Mouse (Mus musculus) forebrain, embryonic 13.5 days (tissue): ENCODE data around the gene Gm13698. TPM values are rescaled to one million over a fixed set of nuclear protein-coding genes. Genes with fewer than 3 reads are reported as not detected.
"Not testable (repeated sequence)": the region's sequence is repeated elsewhere in the genome, so short reads cannot be mapped to it uniquely, and the experiment has no call there.

Source experiments
- ATAC-seq: fragments of 200-750 bp; cut with Nextera tagmentation; 2 replicates; pipeline ENCODE4 v1.8.0; 2017
- H3K27ac ChIP-seq: fragments of 300-500 bp; sonication (generic); 2 replicates; pipeline ENCODE4 v1.5.1; 2015; ENCODE audit warnings: inconsistent platforms, mild to moderate bottlenecking, moderate library complexity
- H3K27me3 ChIP-seq: fragments of 300-500 bp; sonication (generic); 2 replicates; pipeline ENCODE4 v1.6.1; 2015; ENCODE audit warnings: mild to moderate bottlenecking, inconsistent platforms
- H3K36me3 ChIP-seq: fragments of 300-500 bp; sonication (generic); 2 replicates; pipeline ENCODE4 v1.6.1; 2015; ENCODE audit warnings: mild to moderate bottlenecking, inconsistent platforms; ENCODE audit not compliant: poor library complexity, severe bottlenecking
- H3K4me1 ChIP-seq: fragments of 300-500 bp; sonication (generic); 2 replicates; pipeline ENCODE4 v1.6.1; 2015; ENCODE audit warnings: inconsistent platforms
- H3K4me2 ChIP-seq: fragments of 300-500 bp; sonication (generic); 2 replicates; pipeline ENCODE4 v1.6.1; 2015; ENCODE audit warnings: inconsistent platforms, mild to moderate bottlenecking, moderate library complexity
- H3K4me3 ChIP-seq: fragments of 300-500 bp; sonication (generic); 2 replicates; pipeline ENCODE4 v1.5.1; 2015; ENCODE audit warnings: mild to moderate bottlenecking, inconsistent platforms
- H3K9ac ChIP-seq: fragments of 300-500 bp; sonication (generic); 2 replicates; pipeline ENCODE4 v1.6.1; 2015; ENCODE audit warnings: mild to moderate bottlenecking, inconsistent platforms
- H3K9me3 ChIP-seq: fragments of 300-500 bp; sonication (generic); replicated peaks from 2 replicates; pipeline ENCODE4 v1.6.1; 2016; ENCODE audit warnings: inconsistent platforms
- WGBS: fragments of 180-500 bp; shearing (Covaris S2); methylation state at CpG from one replicate; pipeline ENCODE4 v1.1.7; 2015; 5-methylcytosine and 5-hydroxymethylcytosine counted together
- polyA plus RNA-seq: library from polyadenylated mRNA; unstranded; fragments of >200 nt; fragmentation: Nextera tagmentation; extraction: Ambion mirVana; gene quantifications from 2 replicates; pipeline ENCODE4 v1.2.1, GENCODE M21; 2015

Gm13698 gene
- polyA plus RNA-seq, 1 experiment from 2014 or later, result not detected

DNA sequence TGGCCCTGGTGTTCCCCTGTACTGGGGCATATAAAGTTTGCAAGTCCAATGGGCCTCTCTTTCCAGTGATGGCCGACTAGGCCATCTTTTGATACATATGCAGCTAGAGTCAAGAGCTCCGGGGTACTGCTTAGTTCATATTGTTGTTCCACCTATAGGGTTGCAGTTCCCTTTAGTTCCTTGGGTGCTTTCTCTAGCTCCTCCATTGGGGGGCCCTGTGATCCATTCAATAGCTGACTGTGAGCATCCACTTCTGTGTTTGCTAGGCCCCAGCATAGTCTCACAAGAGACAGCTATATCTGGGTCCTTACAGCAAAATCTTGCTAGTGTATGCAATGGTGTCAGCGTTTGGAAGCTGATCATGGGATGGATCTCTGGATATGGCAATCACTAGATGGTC is 39.0 kb downstream of the Gm13698 start:
- WGBS, result no CpG with 5 or more reads among the region's 3 CpGs
- H3K4me3 ChIP-seq, H3K9ac ChIP-seq, ATAC-seq, H3K4me1 ChIP-seq, H3K27me3 ChIP-seq, H3K27ac ChIP-seq, H3K36me3 ChIP-seq, H3K9me3 ChIP-seq, H3K4me2 ChIP-seq: not testable (repeated sequence)

Other genes starting within 250 kb of the Gm13698 start
- 24.0 and 24.9 TPM in 2 replicates for gene Itgav, start 231.3 kb upstream of the Gm13698 start, polyA plus RNA-seq
- 47.2 and 55.0 TPM in 2 replicates for gene Fam171b, start 143.1 kb upstream of the Gm13698 start, polyA plus RNA-seq
- not detected in 2 replicates for gene Zswim2, start 14.5 kb upstream of the Gm13698 start, polyA plus RNA-seq
- not detected in 2 replicates for gene Gm13693, start 5.8 kb downstream of the Gm13698 start, polyA plus RNA-seq
- gene Gm13695, start 11.6 kb downstream of the Gm13698 start, polyA plus RNA-seq, result not detected in 2 replicates
- not detected in 2 replicates for gene Gm13696, start 17.4 kb downstream of the Gm13698 start, polyA plus RNA-seq
- gene Gm13694, start 23.2 kb downstream of the Gm13698 start, polyA plus RNA-seq, result not detected in 2 replicates
- not detected in 2 replicates for gene Gm13697, start 29.1 kb downstream of the Gm13698 start, polyA plus RNA-seq
- gene Gm13691, start 34.9 kb downstream of the Gm13698 start, polyA plus RNA-seq, result not detected in 2 replicates